Mouse (Mus musculus) layer of hippocampus, adult 9-11 months (tissue): Measurements from ENCODE around the gene Aff1.

Experiments
- DNase-seq: peaks from one replicate; pipeline ENCODE4 v3.0.0; 2022

The Aff1 gene

GRCm38 (mm10) chr5:103729225-103729624, 37.1 kb downstream of the Aff1 start:
- no peak for DNase-seq

GRCm38 (mm10) chr5:103730142-103730541, 38.0 kb downstream of the Aff1 start:
- DNase-seq = no peak

- no peak for DNase-seq
Measured at GRCm38 (mm10) chr5:103730727-103731126, 38.6 kb downstream of the Aff1 start.

GRCm38 (mm10) chr5:103732581-103732980, 40.4 kb downstream of the Aff1 start:
- DNase-seq = no peak

- no peak for DNase-seq
Measured at GRCm38 (mm10) chr5:103735411-103736112, 43.4 kb downstream of the Aff1 start.

- no peak for DNase-seq
Measured at GRCm38 (mm10) chr5:103736553-103737207, 44.5 kb downstream of the Aff1 start.

GRCm38 (mm10) chr5:103737208-103738066, 45.3 kb downstream of the Aff1 start:
- DNase-seq = no peak

GRCm38 (mm10) chr5:103738509-103738908, 46.3 kb downstream of the Aff1 start:
- DNase-seq = no peak

GRCm38 (mm10) chr5:103739163-103739562, 47.0 kb downstream of the Aff1 start:
- DNase-seq = no peak

GRCm38 (mm10) chr5:103740093-103740902, 48.1 kb downstream of the Aff1 start:
- no peak for DNase-seq

- DNase-seq = no peak
Measured at GRCm38 (mm10) chr5:103740903-103741246, 48.7 kb downstream of the Aff1 start.

- no peak for DNase-seq
Measured at GRCm38 (mm10) chr5:103741443-103741842, 49.3 kb downstream of the Aff1 start.

- DNase-seq = no peak
Measured at GRCm38 (mm10) chr5:103741992-103742391, 49.8 kb downstream of the Aff1 start.

- no peak for DNase-seq
Measured at GRCm38 (mm10) chr5:103744531-103744930, 52.4 kb downstream of the Aff1 start.

- DNase-seq = no peak
Measured at GRCm38 (mm10) chr5:103745635-103746034, 53.5 kb downstream of the Aff1 start.

- no peak for DNase-seq
Measured at GRCm38 (mm10) chr5:103746561-103747085, 54.4 kb downstream of the Aff1 start.

- no peak for DNase-seq
Measured at GRCm38 (mm10) chr5:103747098-103747497, 54.9 kb downstream of the Aff1 start.

- no peak for DNase-seq
Measured at GRCm38 (mm10) chr5:103748343-103748742, 56.2 kb downstream of the Aff1 start.

- no peak for DNase-seq
Measured at GRCm38 (mm10) chr5:103749465-103750285, 57.5 kb downstream of the Aff1 start.

- DNase-seq = no peak
Measured at GRCm38 (mm10) chr5:103752665-103753510, 60.7 kb downstream of the Aff1 start.
